Mouse (Mus musculus) embryonic facial prominence, embryonic 11.5 days (tissue): Measurements from ENCODE around the gene Phkb. TPM values are rescaled to one million over a fixed set of nuclear protein-coding genes. Genes with fewer than 3 reads are reported as not detected.
"Not testable (repeated sequence)": the region's sequence is repeated elsewhere in the genome, so short reads cannot be mapped to it uniquely, and the experiment has no call there.

ENCODE experiments used
- ATAC-seq: fragments of 200-750 bp; cut with Nextera tagmentation; replicated peaks from 2 replicates; pipeline ENCODE4 v1.8.0; 2017; ENCODE audit warnings: low read depth; ENCODE audit not compliant: insufficient number of reproducible peaks, low FRiP score, low TSS enrichment
- DNase-seq: peaks from one replicate; pipeline ENCODE4 v3.0.0-alpha.2; 2015; ENCODE audit warnings: low spot score
- H3K27ac ChIP-seq: fragments of 300-500 bp; sonication (generic); replicated peaks from 2 replicates; pipeline ENCODE4 v1.5.1; 2014; ENCODE audit warnings: mild to moderate bottlenecking, low read depth, low read length, control low read depth
- H3K27me3 ChIP-seq: fragments of 300-500 bp; sonication (generic); 2 replicates; pipeline ENCODE4 v1.6.1; 2014; ENCODE audit warnings: mild to moderate bottlenecking, low read length, moderate library complexity, mixed read lengths; ENCODE audit not compliant: control insufficient read depth, insufficient read depth
- H3K36me3 ChIP-seq: fragments of 300-500 bp; sonication (generic); replicated peaks from 2 replicates; pipeline ENCODE4 v1.6.1; 2014; ENCODE audit warnings: low read depth, mild to moderate bottlenecking, low read length, moderate library complexity, mixed read lengths; ENCODE audit not compliant: control insufficient read depth, insufficient read depth
- H3K4me1 ChIP-seq: fragments of 300-500 bp; sonication (generic); 2 replicates; pipeline ENCODE4 v1.6.1; 2014; ENCODE audit warnings: low read length, mixed read lengths; ENCODE audit not compliant: control insufficient read depth, insufficient read depth
- H3K4me2 ChIP-seq: fragments of 300-500 bp; sonication (generic); 2 replicates; pipeline ENCODE4 v1.6.1; 2014; ENCODE audit warnings: low read depth, mild to moderate bottlenecking, control low read depth, low read length, moderate library complexity
- H3K4me3 ChIP-seq: fragments of 300-500 bp; sonication (generic); 2 replicates; pipeline ENCODE4 v1.5.1; 2014; ENCODE audit warnings: low read depth, low read length, control low read depth
- H3K9ac ChIP-seq: fragments of 300-500 bp; sonication (generic); replicated peaks from 2 replicates; pipeline ENCODE4 v1.6.1; 2014; ENCODE audit warnings: mild to moderate bottlenecking, control low read depth, low read length
- H3K9me3 ChIP-seq: fragments of 300-500 bp; sonication (generic); replicated peaks from 2 replicates; pipeline ENCODE4 v1.6.1; 2016; ENCODE audit warnings: mild to moderate bottlenecking, low read length, inconsistent platforms, mixed read lengths; ENCODE audit not compliant: control insufficient read depth
- WGBS: fragments of 180-500 bp; shearing (Covaris S2); extraction: QIAGEN DNeasy Blood & Tissue Kit; methylation state at CpG from one replicate; pipeline ENCODE4 v1.1.7; 2014; 5-methylcytosine and 5-hydroxymethylcytosine counted together
- polyA plus RNA-seq: library from polyadenylated mRNA; unstranded; fragments of >200 nt; fragmentation: Nextera tagmentation; extraction: Ambion mirVana; gene quantifications from 2 replicates; pipeline ENCODE4 v1.2.1, GENCODE M21; 2014

The Phkb gene
- polyA plus RNA-seq, 1 experiment from 2014 or later = 50.6 TPM

DNA sequence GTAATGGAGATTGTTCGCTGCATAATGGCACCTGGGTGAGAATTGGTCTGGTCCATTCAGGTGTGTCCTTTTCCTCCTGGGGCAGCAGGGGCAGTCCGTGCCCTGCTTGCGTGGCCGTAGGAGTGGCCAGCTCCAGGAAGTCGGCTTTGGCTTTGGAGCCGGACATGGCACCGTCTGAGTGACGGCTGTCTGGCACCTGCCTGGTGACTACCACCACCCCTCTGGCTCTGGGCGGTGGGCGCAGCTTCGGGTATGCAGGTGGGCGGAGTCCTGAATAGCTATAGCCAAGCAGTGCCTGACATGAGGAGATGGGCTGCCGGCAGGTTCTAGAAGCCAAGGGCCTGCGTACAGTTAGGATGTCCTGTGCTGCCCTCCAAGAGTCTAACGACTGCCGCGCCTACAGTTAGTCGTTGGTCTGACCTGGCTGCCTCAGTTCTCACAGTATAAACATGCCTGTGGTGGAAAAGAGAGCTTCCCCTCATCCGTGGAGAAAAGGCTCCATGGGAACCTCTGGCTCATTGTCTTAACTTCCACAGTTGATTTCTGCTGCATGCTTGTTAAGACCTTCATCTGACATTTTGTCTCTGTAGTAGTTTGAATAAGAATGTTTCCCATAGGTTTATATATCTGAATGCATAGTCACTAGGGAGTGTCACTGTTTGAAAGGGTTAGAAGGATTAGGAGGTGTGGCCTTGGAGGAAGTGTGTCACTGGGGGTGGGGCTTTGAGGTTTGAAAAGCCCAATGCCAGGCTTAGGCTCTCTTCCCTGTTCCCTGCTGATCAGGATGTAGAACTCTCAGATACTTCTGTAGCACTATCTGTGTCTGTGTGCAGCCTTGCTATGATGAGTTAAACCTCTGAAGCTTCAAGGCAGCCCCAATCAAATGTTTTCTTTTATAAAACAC lies 13.7 kb downstream of the Phkb start:
- Histone ChIP-seq H3K4me2 (no peak overlapping the region), H3K27ac (no peak overlapping the region), H3K27me3 (no peaks in the 10 kb centered on the region), H3K36me3 (no peaks in the 10 kb centered on the region), H3K9ac (no peak overlapping the region), H3K4me3 (no peak overlapping the region), H3K4me1 (no peaks in the 10 kb centered on the region), H3K9me3 (no peaks in the 10 kb centered on the region)
- 89% methylated on average over 19 of the region's 19 CpGs for WGBS
- no peak for ATAC-seq
- no peak for DNase-seq

GRCm38 (mm10) chr8:85857227-85857896 lies 16.6 kb downstream of the Phkb start:
- H3K9me3 ChIP-seq, H3K36me3 ChIP-seq, H3K4me3 ChIP-seq, H3K27me3 ChIP-seq, H3K4me1 ChIP-seq, H3K27ac ChIP-seq, H3K4me2 ChIP-seq, DNase-seq, H3K9ac ChIP-seq, ATAC-seq: not testable (repeated sequence)
- 52% methylated on average over 11 of the region's 11 CpGs for WGBS

DNA sequence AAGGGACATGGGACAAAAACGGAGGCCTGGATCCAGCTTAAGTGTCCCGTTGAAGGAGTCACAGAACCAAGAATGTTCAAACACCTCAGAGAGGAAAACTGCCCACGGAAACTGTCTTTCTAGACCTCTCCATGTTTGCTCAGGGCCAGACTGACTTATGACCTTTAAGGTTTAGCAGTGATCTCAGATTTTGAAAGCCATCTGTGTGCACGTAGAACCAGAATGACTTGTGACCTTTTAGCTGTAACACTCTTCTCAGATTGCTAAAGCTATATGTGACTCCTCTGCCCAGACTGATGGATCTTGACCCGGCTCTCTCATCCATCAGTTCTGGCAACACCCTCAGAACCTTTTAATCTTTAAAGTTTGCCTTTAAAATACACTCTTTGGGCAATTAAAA lies 19.9 kb downstream of the Phkb start:
- Histone ChIP-seq H3K9me3 (no peaks in the 10 kb centered on the region), H3K27ac (no peak overlapping the region), H3K9ac (no peak overlapping the region), H3K36me3 (no peaks in the 10 kb centered on the region), H3K4me3 (no peak overlapping the region), H3K4me1 (no peaks in the 10 kb centered on the region), H3K4me2 (no peak overlapping the region), H3K27me3 (no peaks in the 10 kb centered on the region)
- ATAC-seq = no peak
- 42% methylated on average over 5 of the region's 5 CpGs for WGBS
- no peak for DNase-seq

- WGBS = 70% methylated on average over 1 of the region's 1 CpGs
- Histone ChIP-seq H3K9ac (no peak overlapping the region), H3K4me1 (no peaks in the 10 kb centered on the region), H3K4me2 (no peak overlapping the region), H3K27ac (no peak overlapping the region), H3K27me3 (no peaks in the 10 kb centered on the region), H3K4me3 (no peak overlapping the region), H3K9me3 (no peaks in the 10 kb centered on the region), H3K36me3 (no peaks in the 10 kb centered on the region)
- ATAC-seq = no peak
- DNase-seq = no peak
These were observed 21.6 kb downstream of the Phkb start for GRCm38 (mm10) chr8:85862381-85862780.

- no peak for ATAC-seq
- no peaks in the 10 kb centered on the region for H3K9me3 ChIP-seq
- H3K4me1 ChIP-seq = no peaks in the 10 kb centered on the region
- H3K27me3 ChIP-seq = no peaks in the 10 kb centered on the region
- no peak overlapping the region for H3K27ac ChIP-seq
- no peak overlapping the region for H3K4me2 ChIP-seq
- 51% methylated on average over 2 of the region's 2 CpGs for WGBS
- no peak overlapping the region for H3K9ac ChIP-seq
- no peaks in the 10 kb centered on the region for H3K36me3 ChIP-seq
- no peak for DNase-seq
- no peak overlapping the region for H3K4me3 ChIP-seq
These were observed 30.9 kb downstream of the Phkb start for GRCm38 (mm10) chr8:85871660-85872059.

- DNase-seq = no peak
- H3K9ac ChIP-seq = no peak overlapping the region
- H3K4me1 ChIP-seq = no peaks in the 10 kb centered on the region
- no peak overlapping the region for H3K4me2 ChIP-seq
- no peaks in the 10 kb centered on the region for H3K9me3 ChIP-seq
- H3K4me3 ChIP-seq = no peak overlapping the region
- no peak overlapping the region for H3K27ac ChIP-seq
- no peaks in the 10 kb centered on the region for H3K27me3 ChIP-seq
- H3K36me3 ChIP-seq = no peaks in the 10 kb centered on the region
- WGBS = 94% methylated on average over 8 of the region's 8 CpGs
- no peak for ATAC-seq
These were observed 37.2 kb downstream of the Phkb start for GRCm38 (mm10) chr8:85877976-85878375.

DNA sequence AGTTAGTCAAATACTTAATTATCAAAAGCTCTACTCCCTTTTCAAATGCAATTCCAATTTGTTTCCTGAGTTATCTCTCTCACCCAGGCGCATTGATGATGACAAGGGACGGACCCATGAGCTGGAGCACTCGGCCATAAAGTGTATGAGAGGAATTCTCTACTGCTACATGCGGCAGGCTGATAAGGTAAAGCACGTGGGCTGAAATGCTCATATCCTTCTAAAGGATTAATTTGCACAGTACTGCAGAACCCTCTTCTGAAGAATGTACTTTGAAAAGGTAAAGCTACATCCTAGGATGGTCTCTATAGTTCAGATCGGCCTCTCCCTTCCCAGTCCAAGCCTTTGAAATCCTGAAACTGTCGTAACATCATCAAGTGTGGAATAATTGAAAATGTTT lies 38.9 kb downstream of the Phkb start:
- no peaks in the 10 kb centered on the region for H3K36me3 ChIP-seq
- no peak overlapping the region for H3K27ac ChIP-seq
- no peak for DNase-seq
- 94% methylated on average over 7 of the region's 7 CpGs for WGBS
- no peak overlapping the region for H3K4me3 ChIP-seq
- no peaks in the 10 kb centered on the region for H3K27me3 ChIP-seq
- H3K9me3 ChIP-seq = no peaks in the 10 kb centered on the region
- H3K9ac ChIP-seq = no peak overlapping the region
- H3K4me2 ChIP-seq = no peak overlapping the region
- no peaks in the 10 kb centered on the region for H3K4me1 ChIP-seq
- ATAC-seq = no peak

GRCm38 (mm10) chr8:85884811-85885210 lies 44.1 kb downstream of the Phkb start:
- Histone ChIP-seq H3K4me1 (no peaks in the 10 kb centered on the region), H3K27me3 (no peaks in the 10 kb centered on the region), H3K36me3 (no peaks in the 10 kb centered on the region), H3K4me3 (no peak overlapping the region), H3K9ac (no peak overlapping the region), H3K27ac (no peak overlapping the region), H3K4me2 (no peak overlapping the region), H3K9me3 (no peaks in the 10 kb centered on the region)
- ATAC-seq (no peak), DNase-seq (no peak)
- WGBS = 94% methylated on average over 3 of the region's 3 CpGs
